Mouse (Mus musculus): ENCODE measurements around the gene Psmc1.
A peak's percentile ranks its signal among the peaks of the same experiment; 100 is the strongest.

Psmc1 gene

DNA sequence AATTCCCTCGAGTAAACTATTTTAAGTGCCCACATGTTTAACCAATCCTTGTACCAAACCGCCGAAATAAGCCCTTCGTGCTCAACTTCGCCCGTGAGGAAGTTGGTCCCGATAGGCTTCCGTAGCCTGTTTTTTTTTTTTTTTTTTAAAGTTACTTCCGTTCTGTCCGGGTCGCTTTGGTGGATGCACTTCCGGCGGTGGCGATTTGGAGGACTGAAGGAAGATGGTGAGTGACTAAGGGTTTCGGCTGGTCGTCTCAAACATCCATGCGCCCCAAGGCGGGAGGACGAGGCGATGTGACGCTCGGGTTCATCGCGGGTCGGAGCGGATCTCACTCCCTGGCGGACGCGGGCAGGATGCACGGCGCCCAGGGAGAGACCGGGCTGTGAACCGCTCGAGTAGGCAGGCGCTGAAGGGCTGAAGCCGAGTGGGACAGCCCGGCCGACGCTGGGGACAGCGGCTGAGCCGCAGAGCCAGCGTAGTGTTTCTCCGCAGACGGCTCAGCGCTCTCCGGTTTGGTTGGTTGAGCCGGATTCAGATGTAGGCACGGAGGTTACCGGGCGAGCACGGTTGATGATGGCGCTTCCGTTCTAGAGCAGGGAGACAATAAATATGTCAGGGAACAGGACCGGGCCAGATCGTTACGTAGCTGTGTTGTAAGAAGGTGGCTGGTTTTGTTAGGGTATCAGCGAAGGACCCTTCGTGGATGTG, at the start of gene Psmc1:
Gene Psmc1 (plus strand): TSS at position 169 of the 711 bp plus-strand sequence.
- peak; percentile 92 for DNase-seq (ENCODE audit: low read depth, low spot score)

GRCm38 (mm10) chr12:100061071-100061470, 48.9 kb upstream of the Psmc1 start:
- DNase-seq (ENCODE audit: low read depth, low spot score): no peak

DNA sequence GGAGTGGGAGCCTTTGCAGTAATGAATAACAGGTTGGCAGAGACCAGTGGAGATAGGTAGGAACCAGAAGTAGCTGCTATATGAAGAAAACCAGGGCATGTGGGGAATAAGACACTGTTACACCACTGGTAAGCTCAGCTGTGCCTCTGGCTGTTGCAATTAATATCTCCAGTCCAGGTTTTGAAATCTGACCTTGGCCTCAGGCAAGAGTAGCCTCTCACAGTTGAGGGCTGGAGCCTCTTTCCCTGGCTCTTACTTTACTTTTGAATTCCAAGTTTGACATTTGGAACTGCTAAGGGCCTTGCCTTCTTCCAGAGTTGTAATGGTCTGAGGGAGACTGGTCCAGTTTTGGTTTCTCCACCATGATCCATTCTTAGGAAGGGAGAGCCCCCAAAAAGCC, 48.1 kb upstream of the Psmc1 start:
- DNase-seq (ENCODE audit: low read depth, low spot score): no peak

DNA sequence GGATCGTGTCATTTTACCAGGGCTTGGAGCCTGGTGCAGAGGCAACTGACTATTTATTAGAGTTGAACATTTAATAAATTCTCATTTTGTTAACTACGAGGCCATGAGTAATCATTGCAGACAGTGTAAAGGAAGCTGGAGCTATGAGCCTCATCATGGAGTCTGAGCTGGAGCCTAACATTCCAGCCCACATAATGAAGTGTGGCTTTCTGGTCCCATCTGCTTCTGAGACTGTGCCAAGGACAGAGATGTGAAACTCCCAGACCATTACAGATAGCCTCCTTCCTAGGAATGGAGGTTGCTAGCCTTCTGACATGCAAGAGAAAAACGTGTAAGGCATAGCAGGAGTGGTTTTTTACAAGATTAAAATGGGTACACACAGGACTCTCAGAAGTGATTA, 47.4 kb upstream of the Psmc1 start:
- DNase-seq (ENCODE audit: low read depth, low spot score): no peak

- no peak for DNase-seq (ENCODE audit: low read depth, low spot score)
Observed at GRCm38 (mm10) chr12:100065109-100065508, 44.8 kb upstream of the Psmc1 start.

DNA sequence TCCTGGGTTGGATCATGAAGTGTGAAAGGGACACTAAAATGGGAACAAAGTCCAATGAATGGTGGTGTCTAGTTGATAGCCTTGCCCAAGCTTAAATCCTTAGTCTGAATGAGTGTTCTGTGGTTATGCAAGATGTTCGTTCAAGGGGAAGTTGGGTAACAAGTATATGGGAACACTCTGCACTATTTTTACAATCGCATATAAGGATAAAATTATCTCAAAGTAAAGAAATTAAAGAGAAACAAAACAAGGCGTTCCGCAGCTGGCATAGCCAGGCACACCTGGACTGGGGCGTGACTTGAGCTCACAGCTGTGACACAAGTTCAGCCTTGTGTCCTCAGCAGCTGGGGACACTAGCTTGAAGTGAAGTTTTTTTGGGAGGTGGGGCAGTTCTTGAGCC, 42.5 kb upstream of the Psmc1 start:
- DNase-seq (ENCODE audit: low read depth, low spot score): no peak

- DNase-seq (ENCODE audit: low read depth, low spot score): no peak
Observed at GRCm38 (mm10) chr12:100073201-100073672, 36.7 kb upstream of the Psmc1 start.

DNA sequence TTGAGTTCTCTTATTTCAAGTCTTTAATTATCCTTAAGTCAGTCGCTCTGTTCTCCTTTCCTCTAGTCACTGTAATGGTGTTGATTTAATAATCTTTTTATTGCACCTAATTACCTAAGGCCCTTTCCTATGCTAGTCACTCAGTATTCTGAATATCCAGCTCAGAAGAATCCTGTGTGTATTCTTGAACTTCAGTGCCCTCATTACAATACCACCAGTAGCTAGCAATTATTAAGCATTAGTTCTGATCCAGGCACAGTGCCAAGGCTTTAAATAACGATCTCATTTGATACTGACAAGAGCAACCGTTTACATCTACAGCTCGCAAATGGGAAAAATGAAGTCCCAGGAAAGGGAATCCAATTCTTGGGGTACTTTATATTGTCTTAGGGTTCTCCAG, 34.2 kb upstream of the Psmc1 start:
- DNase-seq (ENCODE audit: low read depth, low spot score): no peak

DNA sequence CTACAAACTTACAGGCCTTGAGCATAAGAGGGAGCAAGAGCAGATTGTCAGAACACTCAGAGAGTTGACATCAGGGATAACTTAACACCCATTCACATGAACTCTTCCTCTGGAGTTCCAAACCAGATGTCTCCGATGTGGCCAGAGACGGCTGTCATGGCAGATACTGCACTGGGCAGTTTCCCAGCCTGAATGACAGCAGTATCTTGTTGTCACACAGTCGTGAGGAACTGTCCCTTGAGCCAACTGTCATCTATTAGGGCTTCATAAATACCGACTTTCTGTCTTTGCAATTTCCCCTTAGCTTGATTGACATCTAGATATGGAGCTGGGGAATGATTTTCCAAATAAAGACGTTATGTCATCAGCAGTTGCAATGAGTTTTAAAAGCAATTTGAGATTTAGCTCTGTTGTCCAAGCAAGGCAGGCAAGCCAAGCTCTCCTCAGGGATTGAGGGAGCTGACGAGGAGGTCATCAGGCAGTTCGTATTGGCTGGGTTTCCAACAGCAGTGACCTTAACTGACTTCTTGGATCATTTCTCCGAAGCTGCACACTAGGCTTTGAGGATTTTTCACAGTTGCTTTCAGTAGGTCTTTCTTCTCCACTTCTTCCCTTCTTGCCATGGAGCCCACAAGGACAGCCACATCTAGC, 30.2 kb upstream of the Psmc1 start:
- DNase-seq (ENCODE audit: low read depth, low spot score): no peak

- no peak for DNase-seq (ENCODE audit: low read depth, low spot score)
Observed at GRCm38 (mm10) chr12:100088026-100088425, 21.9 kb upstream of the Psmc1 start.

DNA sequence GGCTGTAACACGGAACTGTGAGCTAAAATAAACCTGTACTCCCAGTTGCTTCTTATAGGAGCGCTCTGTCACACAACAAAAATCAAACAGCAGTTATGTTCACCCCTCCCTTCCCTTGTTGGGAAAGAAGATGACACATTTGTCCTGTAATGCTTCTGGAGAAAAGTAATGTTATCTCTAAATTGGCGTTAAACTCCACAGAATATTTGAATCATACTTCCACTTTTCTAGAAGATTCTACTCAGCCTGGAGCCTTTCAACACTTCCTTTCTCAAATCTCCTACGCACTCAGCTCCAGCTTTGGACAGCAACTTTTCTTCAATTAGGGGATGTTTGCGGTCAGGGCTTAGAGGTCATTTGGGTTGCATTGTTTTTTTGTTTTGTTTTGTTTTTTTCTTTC, 20.7 kb upstream of the Psmc1 start:
- DNase-seq (ENCODE audit: low read depth, low spot score): no peak

GRCm38 (mm10) chr12:100090750-100091149, 19.2 kb upstream of the Psmc1 start:
- no peak for DNase-seq (ENCODE audit: low read depth, low spot score)

DNA sequence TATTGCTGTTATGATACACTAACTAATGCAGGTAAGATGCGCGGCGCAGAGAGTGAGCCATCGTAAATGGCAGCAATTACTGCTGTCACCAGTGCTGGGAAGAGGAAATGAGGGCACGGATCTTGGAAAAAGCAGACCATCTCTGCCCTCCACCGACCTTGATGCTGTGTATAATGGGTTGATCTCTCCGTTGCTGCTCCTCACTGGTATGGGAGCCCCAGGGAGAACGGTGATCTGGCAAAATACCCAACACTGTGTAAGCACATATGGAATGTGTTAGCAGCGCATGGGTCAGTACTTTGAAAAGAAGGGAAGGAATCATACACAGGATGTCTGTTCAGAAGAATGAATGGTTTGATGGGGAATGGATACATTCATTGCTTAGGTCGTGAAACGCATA, 16.9 kb upstream of the Psmc1 start:
- DNase-seq (ENCODE audit: low read depth, low spot score): no peak

- DNase-seq (ENCODE audit: low read depth, low spot score): no peak
Observed at GRCm38 (mm10) chr12:100099971-100100706, 9.8 kb upstream of the Psmc1 start.

DNA sequence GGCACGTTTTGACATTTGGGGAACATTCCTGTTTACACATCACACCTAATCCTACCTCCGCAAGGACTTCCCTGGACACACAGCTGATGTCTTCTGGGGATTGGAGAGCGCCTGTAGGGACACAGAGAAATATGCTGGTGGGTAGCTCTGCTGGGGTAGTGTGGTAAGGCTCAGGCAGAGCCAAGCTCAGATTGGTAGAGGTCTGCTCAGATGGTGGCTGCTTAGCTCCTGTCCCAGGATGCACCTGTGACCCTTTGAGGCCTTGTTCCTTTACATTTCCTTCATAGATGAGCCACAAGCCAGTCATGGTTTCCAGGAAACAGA, 9.3 kb upstream of the Psmc1 start:
- DNase-seq (ENCODE audit: low read depth, low spot score): no peak

DNA sequence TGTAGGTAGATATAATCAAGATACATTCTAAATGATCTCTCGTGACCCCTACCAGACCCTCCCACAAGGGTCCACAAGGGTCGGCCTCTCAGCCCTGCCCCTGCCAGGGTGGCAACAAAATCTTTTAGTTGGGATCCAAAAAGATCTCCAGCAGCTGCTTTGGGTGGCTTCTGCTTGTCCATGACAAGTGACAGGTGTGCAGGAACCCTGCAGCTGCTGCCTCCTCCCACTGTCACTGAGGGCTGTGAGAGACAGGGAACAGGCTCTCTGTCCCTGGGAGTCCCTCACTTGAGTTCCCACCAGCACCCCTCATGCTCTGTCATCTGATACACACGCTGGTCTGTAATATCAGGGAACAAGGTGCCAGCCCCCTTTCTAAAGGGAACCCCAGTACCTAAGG, 8.3 kb upstream of the Psmc1 start:
- DNase-seq (ENCODE audit: low read depth, low spot score): no peak

DNA sequence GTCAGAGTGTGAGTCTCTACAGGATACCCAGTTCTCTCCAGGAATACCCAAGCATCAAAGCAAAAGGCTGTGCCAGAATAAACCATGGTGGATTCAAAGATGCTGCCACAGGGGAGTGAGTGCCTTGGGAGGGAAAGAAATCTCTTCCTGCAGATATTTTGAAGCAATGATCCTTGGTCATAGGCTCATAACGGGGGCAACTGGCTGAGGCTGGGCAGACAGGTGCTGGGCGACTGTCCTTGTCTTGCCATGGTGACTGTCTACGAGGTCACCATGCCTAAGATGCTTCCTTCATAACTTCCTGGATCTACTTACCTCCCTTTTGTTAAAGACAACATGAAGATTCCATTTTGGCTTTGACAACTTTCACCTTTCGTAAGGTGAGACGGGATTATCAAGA, 5.4 kb upstream of the Psmc1 start:
- no peak for DNase-seq (ENCODE audit: low read depth, low spot score)

GRCm38 (mm10) chr12:100106275-100106895, 3.6 kb upstream of the Psmc1 start:
- peak; percentile 88 for DNase-seq (ENCODE audit: low read depth, low spot score)

GRCm38 (mm10) chr12:100107436-100107835, 2.5 kb upstream of the Psmc1 start:
- DNase-seq (ENCODE audit: low read depth, low spot score): no peak

GRCm38 (mm10) chr12:100115982-100116381, 6.0 kb downstream of the Psmc1 start:
- DNase-seq (ENCODE audit: low read depth, low spot score): no peak

- DNase-seq (ENCODE audit: low read depth, low spot score): no peak
Observed at GRCm38 (mm10) chr12:100122921-100123381, 13.0 kb downstream of the Psmc1 start.

DNA sequence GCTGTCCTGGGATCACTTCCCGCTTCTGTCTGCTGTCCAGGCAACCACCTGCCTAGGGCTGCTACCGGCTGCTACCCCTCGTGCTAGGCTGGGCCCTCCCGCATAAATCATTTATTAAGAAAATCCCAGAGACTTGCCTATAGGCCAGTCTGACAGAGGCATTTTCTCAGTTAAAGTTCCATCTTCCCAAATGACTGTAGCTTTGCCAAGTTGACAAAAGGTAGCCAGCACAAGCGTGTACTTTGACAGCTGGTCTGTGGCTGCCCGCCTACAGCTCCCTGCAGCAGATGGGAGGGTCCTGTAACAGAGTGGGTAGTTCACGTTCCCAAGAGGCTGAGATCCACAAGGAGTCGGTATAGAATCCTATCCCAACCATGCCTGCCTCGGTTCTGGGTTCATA, 13.5 kb downstream of the Psmc1 start:
- DNase-seq (ENCODE audit: low read depth, low spot score): no peak

Data from CD4-positive helper T cell, adult 2 months (primary cell).